Mouse (Mus musculus): ENCODE measurements around the gene Xylt1. TPM values are rescaled to one million over a fixed set of nuclear protein-coding genes. Genes with fewer than 3 reads are reported as not detected.
A peak's percentile ranks its signal among the peaks of the same experiment; 100 is the strongest.

Gene Xylt1
- polyA plus RNA-seq (2012; ENCODE audit: insufficient read depth, insufficient read length, missing spikeins) = 0.58 and 0.91 TPM in 2 replicates

- H3K4me1 ChIP-seq (ENCODE audit: control insufficient read depth, insufficient read depth, insufficient read length, low read length) = no peaks in the 10 kb centered on the region
- peak within 1 kb of the TSS; percentile 80 for H3K4me3 ChIP-seq (ENCODE audit: insufficient read depth, low read depth, low read length)
- 0 out of 2 replicates have a peak within 1 kb of the TSS, but pooled peaks have one; percentile 21 for H3K27ac ChIP-seq (replicated peaks; ENCODE audit: low read depth, low read length)
Measured at GRCm38 (mm10) chr7:117380418-117381187, at the start of gene Xylt1. TSS of gene Xylt1 (plus strand) at chr7:117380979.

GRCm38 (mm10) chr7:117333936-117334335 lies 46.8 kb upstream of the Xylt1 start:
- H3K27ac ChIP-seq (replicated peaks; ENCODE audit: low read depth, low read length) = no peak overlapping the region
- H3K4me1 ChIP-seq (ENCODE audit: control insufficient read depth, insufficient read depth, insufficient read length, low read length) = no peaks in the 10 kb centered on the region
- H3K4me3 ChIP-seq (ENCODE audit: insufficient read depth, low read depth, low read length) = no peak overlapping the region

- H3K4me3 ChIP-seq (ENCODE audit: insufficient read depth, low read depth, low read length) = no peak overlapping the region
- no peak overlapping the region for H3K27ac ChIP-seq (replicated peaks; ENCODE audit: low read depth, low read length)
- H3K4me1 ChIP-seq (ENCODE audit: control insufficient read depth, insufficient read depth, insufficient read length, low read length) = no peaks in the 10 kb centered on the region
Measured at GRCm38 (mm10) chr7:117356316-117356715, 24.5 kb upstream of the Xylt1 start.

GRCm38 (mm10) chr7:117357425-117358194 lies 23.2 kb upstream of the Xylt1 start:
- no peak overlapping the region for H3K27ac ChIP-seq (replicated peaks; ENCODE audit: low read depth, low read length)
- no peak overlapping the region for H3K4me3 ChIP-seq (ENCODE audit: insufficient read depth, low read depth, low read length)
- H3K4me1 ChIP-seq (ENCODE audit: control insufficient read depth, insufficient read depth, insufficient read length, low read length) = no peaks in the 10 kb centered on the region

- Histone ChIP-seq H3K4me1 (ENCODE audit: control insufficient read depth, insufficient read depth, insufficient read length, low read length) (no peaks in the 10 kb centered on the region), H3K4me3 (ENCODE audit: insufficient read depth, low read depth, low read length) (no peak overlapping the region), H3K27ac (replicated peaks; ENCODE audit: low read depth, low read length) (no peak overlapping the region)
Measured at GRCm38 (mm10) chr7:117361281-117361680, 19.5 kb upstream of the Xylt1 start.

GRCm38 (mm10) chr7:117362493-117362892 lies 18.3 kb upstream of the Xylt1 start:
- no peak overlapping the region for H3K27ac ChIP-seq (replicated peaks; ENCODE audit: low read depth, low read length)
- no peaks in the 10 kb centered on the region for H3K4me1 ChIP-seq (ENCODE audit: control insufficient read depth, insufficient read depth, insufficient read length, low read length)
- H3K4me3 ChIP-seq (ENCODE audit: insufficient read depth, low read depth, low read length) = no peak overlapping the region

- Histone ChIP-seq H3K4me1 (ENCODE audit: control insufficient read depth, insufficient read depth, insufficient read length, low read length) (no peaks in the 10 kb centered on the region), H3K27ac (replicated peaks; ENCODE audit: low read depth, low read length) (no peak overlapping the region), H3K4me3 (ENCODE audit: insufficient read depth, low read depth, low read length) (no peak overlapping the region)
Measured at GRCm38 (mm10) chr7:117368647-117369289, 12.0 kb upstream of the Xylt1 start.

GRCm38 (mm10) chr7:117369290-117369941 lies 11.4 kb upstream of the Xylt1 start:
- H3K4me3 ChIP-seq (ENCODE audit: insufficient read depth, low read depth, low read length) = no peak overlapping the region
- no peaks in the 10 kb centered on the region for H3K4me1 ChIP-seq (ENCODE audit: control insufficient read depth, insufficient read depth, insufficient read length, low read length)
- H3K27ac ChIP-seq (replicated peaks; ENCODE audit: low read depth, low read length) = no peak overlapping the region

- no peak overlapping the region for H3K27ac ChIP-seq (replicated peaks; ENCODE audit: low read depth, low read length)
- no peaks in the 10 kb centered on the region for H3K4me1 ChIP-seq (ENCODE audit: control insufficient read depth, insufficient read depth, insufficient read length, low read length)
- H3K4me3 ChIP-seq (ENCODE audit: insufficient read depth, low read depth, low read length) = no peak overlapping the region
Measured at GRCm38 (mm10) chr7:117375886-117376309, 4.9 kb upstream of the Xylt1 start.

GRCm38 (mm10) chr7:117377138-117377537 lies 3.6 kb upstream of the Xylt1 start:
- H3K4me1 ChIP-seq (ENCODE audit: control insufficient read depth, insufficient read depth, insufficient read length, low read length) = no peaks in the 10 kb centered on the region

GRCm38 (mm10) chr7:117380036-117380417 lies 752 bp upstream of the Xylt1 start:
- H3K27ac ChIP-seq (replicated peaks; ENCODE audit: low read depth, low read length) = no peak overlapping the region
- H3K4me3 ChIP-seq (ENCODE audit: insufficient read depth, low read depth, low read length) = peak overlapping the region; percentile 80
- no peaks in the 10 kb centered on the region for H3K4me1 ChIP-seq (ENCODE audit: control insufficient read depth, insufficient read depth, insufficient read length, low read length)

More at GRCm38 (mm10) chr7:117377138-117377537, 3.6 kb upstream of the Xylt1 start:
- H3K4me3 ChIP-seq (ENCODE audit: insufficient read depth, low read depth, low read length) = no peak overlapping the region
- H3K27ac ChIP-seq (replicated peaks; ENCODE audit: low read depth, low read length) = no peak overlapping the region

GRCm38 (mm10) chr7:117381188-117381981 lies 606 bp downstream of the Xylt1 start:
- Histone ChIP-seq H3K27ac (replicated peaks; ENCODE audit: low read depth, low read length) (no peak overlapping the region), H3K4me3 (ENCODE audit: insufficient read depth, low read depth, low read length) (peak overlapping the region; percentile 80), H3K4me1 (ENCODE audit: control insufficient read depth, insufficient read depth, insufficient read length, low read length) (no peaks in the 10 kb centered on the region)

GRCm38 (mm10) chr7:117382006-117382405 lies 1.2 kb downstream of the Xylt1 start:
- Histone ChIP-seq H3K4me1 (ENCODE audit: control insufficient read depth, insufficient read depth, insufficient read length, low read length) (no peaks in the 10 kb centered on the region), H3K27ac (replicated peaks; ENCODE audit: low read depth, low read length) (no peak overlapping the region), H3K4me3 (ENCODE audit: insufficient read depth, low read depth, low read length) (peak overlapping the region; percentile 80)

Data from brown adipose tissue, adult 24 weeks (tissue).